Mouse (Mus musculus) bone marrow, adult 2 months (tissue): ENCODE data around the gene Khdc4.

Experiments
- CTCF ChIP-seq: fragments of 200-500 bp; IDR thresholded peaks from 2 replicates; pipeline ENCODE4 v1.5.1; 2011; ENCODE audit warnings: low read length, control low read depth; ENCODE audit not compliant: control insufficient read depth, insufficient read depth
- POLR2A ChIP-seq: fragments of 200-500 bp; IDR thresholded peaks from 2 replicates; pipeline ENCODE4 v1.6.1; 2011; ENCODE audit warnings: low read depth, mild to moderate bottlenecking, control low read depth, low read length, borderline replicate concordance; ENCODE audit not compliant: control insufficient read depth

DNA sequence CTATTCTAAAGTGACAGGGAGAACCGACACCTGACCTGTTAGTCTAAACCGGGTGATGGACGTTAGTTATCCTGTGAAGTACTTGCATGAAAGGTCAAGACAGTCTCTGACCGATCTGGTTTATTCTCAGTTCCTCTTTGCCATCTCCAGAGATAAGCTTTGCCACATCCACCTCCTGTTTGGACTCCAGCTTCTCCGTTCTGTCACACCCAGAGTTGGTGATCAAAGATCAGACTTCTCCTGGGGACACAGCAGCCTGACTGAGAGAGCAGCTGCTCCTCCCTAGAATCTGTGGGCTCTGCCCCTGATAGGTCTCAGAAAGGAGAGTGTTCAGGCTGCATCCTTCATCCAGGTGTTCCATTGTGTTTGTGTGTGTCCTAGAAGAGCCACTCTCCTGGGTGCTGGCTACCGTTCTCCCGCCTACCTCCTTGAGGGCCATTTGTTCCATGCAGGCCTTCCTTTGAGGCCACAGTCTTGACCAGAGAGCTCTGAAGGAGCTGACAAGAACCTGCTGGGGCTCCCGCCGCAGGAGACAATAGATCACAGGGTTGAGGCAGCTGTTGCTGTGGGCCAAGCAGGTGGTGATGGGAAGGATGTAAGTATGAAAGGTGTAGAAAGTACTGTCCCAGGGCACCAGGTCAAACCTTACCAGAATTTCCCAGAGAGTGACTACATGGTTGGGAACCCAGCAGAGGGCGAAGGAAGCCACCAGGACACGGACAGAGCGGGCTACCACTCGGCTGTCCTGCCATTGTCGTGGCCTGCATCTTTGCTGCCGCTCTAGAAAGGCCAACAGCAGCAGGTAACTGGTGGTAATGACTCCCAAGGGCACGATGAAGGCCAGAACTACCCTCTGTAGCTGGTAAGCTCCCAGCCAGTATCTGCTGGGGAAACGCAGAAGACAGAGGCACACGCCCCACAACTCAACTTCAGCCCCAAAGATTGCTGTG, 33.7 kb upstream of the Khdc4 start:
- no peak for TF ChIP-seq CTCF
- TF ChIP-seq POLR2A = no peak
